Mouse (Mus musculus): Measurements from ENCODE around the gene Evi5l.
A peak's percentile ranks its signal among the peaks of the same experiment; 100 is the strongest.

The Evi5l gene

GRCm38 (mm10) chr8:4205246-4206123, 39.1 kb downstream of the Evi5l start:
- no peak for ATAC-seq (ENCODE audit: low TSS enrichment)

DNA sequence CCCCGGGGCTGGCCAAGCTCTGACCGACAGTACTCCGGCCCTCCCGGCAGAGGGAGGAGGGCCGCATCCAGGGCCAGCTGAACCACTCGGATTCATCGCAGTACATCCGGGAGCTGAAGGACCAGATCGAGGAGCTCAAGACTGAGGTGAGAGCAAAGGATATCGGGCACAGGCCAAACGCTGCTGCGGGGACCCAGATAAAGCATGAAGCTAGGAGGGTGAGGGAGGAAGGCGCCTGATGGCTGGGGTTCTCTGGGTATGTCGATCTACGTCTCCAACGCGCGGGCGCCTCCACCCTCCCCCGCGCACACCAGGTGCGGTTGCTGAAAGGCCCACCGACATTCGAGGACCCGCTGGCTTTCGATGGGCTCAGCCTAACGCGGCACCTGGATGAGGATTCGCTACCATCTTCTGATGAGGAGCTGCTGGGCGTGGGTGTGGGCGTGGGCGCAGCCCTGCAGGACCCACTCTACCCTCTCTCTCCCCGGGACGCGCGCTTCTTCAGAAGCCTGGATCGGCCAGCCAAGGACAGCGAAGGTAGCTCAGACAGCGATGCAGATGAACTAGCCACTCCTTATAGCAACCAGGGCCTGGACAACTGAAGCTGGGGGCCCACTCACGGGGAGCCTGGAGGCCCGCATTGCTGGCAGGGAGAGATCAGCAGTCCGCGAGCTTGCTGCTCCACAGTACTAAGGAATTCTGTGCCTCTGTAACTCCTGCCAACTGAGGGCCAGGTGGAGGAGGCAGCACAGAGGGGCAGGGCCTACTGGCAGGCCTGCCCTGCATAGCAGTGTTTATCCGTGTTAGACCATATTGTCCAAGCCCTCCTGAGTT, 40.0 kb downstream of the Evi5l start:
- ATAC-seq (ENCODE audit: low TSS enrichment), result peak; percentile 30

DNA sequence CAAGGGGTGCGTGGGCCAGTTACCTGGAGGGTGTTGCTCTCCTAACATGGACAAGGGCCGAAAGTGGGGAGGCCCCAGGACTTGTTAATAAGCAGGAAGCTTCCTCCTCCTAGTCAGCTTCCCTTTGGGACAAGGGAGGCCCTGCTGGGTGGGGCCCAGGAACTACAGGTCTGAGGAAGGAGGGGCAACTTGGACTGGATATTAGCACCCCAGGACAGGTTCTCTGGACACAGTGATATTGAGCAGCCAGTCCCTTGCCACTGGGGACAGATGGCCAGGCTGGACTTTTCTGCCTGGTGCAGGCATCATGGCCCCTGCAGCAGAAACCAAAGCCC, 40.6 kb downstream of the Evi5l start:
- ATAC-seq (ENCODE audit: low TSS enrichment), result no peak

DNA sequence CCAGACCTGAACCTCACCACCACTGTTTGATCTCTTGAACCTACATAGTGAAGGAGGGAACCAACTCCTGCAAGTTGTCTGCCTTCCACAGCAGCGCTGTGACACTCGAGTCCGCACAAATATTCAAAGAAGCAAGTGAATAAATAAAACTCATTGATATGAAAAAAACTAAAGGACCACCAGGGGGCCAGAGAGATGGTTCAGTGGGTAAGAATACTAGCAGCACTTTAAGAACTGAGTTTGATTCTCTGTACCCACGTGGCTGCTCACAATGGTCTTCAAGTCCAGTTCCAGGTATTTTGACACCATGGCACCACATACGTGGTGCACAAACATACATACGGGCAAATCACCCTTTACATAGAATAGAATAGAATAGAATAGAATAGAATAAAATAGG, 44.7 kb downstream of the Evi5l start:
- no peak for ATAC-seq (ENCODE audit: low TSS enrichment)

- no peak for ATAC-seq (ENCODE audit: low TSS enrichment)
Observed at GRCm38 (mm10) chr8:4212809-4213209, 46.4 kb downstream of the Evi5l start.

- no peak for ATAC-seq (ENCODE audit: low TSS enrichment)
Observed at GRCm38 (mm10) chr8:4213210-4214005, 47.0 kb downstream of the Evi5l start.

DNA sequence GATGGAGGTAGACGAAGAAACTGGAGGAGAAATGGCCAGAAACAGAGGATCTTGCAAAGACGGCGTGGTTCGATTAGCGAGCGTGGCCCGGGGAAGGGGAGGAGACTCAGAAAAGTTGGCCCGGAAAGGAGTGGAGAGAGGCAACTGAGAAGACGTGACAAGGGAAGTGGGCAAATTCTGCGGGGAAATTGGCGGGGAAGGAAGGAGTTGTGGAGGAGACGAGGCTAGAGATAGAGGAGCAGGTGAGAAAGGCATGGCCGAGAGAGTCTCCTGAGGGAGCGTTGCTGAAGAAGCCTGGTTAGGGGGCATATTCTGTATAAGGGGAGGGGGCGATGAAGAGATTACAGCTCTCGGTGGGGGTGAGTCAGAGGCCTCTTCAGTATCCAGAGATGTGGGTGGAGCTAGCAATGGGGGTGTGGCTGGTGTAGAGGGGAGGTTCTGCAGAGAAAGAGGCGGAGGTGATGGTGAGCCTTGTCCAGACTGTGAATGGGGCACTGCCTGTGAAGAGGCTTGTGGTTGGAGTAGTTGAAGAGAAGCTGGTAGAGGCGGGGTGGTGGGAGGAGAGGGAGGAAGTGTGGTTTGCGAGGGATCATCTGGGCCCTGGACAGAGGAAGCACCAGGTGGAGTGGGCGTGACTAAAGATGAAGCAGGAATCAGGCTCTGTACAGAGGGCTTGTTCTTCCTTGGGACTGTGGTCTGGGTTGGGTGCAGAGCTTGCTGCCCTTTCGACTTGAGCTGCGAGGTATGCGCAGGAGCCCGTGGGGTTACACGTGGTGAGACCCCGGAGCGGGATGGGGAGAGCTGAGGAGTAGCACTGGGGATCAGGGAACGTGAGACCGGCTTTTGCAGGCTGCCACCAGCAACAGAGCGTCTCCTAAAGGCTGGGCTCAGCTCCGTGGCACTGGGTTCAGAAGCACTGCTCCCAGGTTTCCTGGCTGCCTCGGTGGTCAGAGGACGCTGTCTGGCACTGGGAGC, 47.9 kb downstream of the Evi5l start:
- no peak for ATAC-seq (ENCODE audit: low TSS enrichment)

DNA sequence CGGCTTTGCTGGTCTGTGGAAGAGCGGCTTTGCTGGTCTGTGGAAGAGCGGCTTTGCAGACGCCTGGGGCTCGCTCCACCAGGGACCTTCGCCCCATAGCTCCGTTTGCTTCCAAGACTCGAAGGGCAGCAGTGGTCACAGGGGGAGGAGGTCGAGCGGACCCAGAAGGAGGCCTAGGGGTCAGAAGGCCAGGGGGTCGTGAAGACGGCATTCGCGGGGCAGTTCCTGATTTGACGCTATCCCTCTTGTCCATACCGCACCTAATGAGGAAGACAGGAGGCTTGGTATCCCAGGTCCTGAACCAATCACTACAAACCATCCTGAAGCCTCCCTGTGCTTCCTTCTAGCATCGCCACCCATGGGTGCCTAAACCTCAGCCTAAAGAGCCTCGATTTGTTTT, 49.9 kb downstream of the Evi5l start:
- ATAC-seq (ENCODE audit: low TSS enrichment), result peak; percentile 32

DNA sequence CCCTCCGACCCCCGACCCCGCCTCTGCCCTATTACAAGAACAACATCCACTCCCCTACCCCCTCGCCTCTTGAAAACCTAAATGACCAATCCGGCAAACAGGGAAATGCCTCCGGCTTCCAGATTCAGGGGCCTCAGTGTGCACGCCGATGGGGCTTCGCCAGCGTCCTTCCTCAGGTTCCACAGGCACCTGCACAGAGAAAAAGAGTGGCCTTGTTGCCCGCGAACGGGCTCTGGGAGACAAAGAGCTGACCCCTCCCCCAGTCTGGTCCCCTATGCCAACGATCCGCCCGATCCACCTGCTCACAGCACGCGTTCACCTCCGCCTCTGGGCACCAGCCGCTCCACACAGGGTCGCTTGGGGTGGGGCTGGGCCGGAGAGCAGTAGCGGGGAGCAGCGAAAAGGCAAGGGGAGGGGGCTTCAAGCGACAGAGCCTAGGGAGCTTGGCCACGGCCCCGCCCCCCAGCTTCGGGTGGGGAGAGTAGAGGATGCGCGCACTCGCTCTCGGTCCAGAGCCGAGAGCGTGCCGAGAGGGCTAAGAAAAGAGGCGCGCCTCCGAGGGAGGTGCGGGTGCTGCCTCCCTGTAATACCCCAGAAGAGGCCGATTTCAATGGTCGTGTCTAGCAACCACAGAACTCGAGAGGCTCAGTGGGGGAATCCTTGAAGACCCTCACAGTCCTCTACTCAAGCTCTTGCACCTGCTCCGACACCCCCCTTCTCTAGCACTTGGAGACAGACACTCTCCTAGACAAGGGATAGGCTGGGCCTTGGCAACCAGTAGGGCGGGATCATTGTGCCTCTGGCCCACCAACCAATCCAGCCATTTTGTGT, 50.6 kb downstream of the Evi5l start, which contains the start of gene Prr36:
TSS of gene Prr36 (minus strand) at position 669 of the 831 bp plus-strand sequence.
- ATAC-seq (ENCODE audit: low TSS enrichment), result peak; percentile 58

- ATAC-seq (ENCODE audit: low TSS enrichment), result no peak
Observed at GRCm38 (mm10) chr8:4219617-4220016, 53.2 kb downstream of the Evi5l start.

GRCm38 (mm10) chr8:4222059-4222458, 55.7 kb downstream of the Evi5l start:
- ATAC-seq (ENCODE audit: low TSS enrichment), result no peak

DNA sequence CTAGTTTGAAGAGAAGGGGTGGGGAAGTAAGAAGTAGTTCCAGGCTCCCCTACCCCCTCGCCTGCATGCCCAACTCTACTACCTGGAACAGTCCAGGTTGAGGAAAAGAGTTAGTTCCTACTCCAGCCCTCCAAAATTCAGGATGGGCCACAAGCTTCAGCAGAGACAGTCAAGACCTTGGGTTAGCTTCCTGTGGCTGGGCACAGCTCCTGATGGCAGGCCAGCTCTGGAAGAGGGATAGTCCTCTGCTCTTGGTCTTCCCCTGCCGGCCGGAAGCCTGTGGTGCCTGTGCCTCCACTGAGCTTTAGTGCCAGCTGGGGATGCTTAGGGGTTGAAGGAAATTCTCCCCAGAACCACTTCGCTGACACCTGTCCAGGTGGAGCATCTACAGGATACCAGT, 60.0 kb downstream of the Evi5l start:
- ATAC-seq (ENCODE audit: low TSS enrichment), result no peak

DNA sequence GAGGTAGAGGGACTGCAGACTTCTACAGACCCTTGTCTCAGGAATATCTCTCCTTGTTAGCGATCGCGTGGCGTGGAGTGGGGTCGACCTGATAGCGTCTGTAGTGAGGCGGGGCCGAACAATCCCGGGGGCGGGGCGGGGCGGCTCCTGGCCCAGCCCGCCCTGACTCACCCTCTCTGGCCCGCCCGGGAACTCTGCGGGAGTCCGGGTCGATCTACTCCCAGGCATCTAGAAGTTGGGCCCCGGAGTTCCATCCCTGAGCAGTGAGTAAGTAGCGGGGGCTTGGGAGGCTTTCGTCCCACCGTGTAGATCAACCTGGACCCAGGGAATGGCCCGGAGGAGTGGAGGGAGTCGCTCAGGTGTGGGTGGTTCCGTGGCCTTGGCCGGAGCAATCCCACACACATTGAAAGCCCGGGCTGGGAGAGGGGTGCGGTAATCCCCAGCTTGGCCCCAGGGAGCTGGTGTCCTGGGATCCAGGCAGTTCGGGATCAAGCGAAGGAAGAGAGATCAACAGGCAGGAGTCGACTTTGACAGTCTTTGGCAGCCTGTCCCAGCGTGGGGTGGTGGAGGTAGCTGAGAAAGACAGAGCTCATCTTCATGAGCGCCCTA, 60.5 kb downstream of the Evi5l start, which contains the start of gene Lrrc8e:
TSS of gene Lrrc8e (plus strand) at position 89 of the 609 bp plus-strand sequence.
- ATAC-seq (ENCODE audit: low TSS enrichment), result no peak; the same call in 1 of the 2 replicates

GRCm38 (mm10) chr8:4227919-4228318, 61.6 kb downstream of the Evi5l start:
- ATAC-seq (ENCODE audit: low TSS enrichment), result no peak

- ATAC-seq (ENCODE audit: low TSS enrichment), result no peak
Observed at GRCm38 (mm10) chr8:4229784-4230183, 63.4 kb downstream of the Evi5l start.

DNA sequence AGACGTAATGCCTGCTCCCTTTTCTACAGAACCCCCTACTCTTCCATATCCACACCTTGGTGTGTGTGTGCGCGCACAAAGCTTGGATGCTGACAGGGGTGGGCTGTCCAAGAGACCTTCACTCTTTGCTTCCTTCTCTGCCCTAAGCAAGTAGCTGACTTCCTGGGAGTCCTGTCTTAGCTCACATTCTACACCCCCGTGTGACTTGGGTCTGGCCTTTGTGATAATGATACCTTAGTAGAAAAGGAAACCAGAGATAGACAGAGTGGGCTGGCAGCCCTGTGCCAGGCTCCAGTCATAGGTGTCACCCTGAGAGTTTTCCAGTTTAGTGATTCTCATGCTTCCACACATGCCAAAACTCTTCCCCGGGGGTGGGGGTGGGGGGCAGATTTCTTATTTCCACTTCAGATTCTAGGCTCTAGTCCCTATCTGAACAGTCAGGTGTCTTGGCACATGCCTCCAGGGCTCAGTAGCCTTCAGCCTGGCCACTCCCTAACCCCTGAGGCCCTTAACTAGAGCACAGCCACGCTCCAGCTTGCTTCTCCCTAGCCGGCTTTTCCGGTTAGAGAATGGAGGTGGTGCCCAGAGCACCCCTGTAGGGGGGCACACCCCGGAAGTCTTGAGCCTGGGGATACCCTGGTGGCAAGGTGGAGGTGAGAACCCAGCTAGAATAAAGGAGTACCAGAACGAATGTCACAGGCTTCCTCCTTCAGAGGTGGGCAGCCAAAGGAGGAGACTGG, 64.4 kb downstream of the Evi5l start:
- ATAC-seq (ENCODE audit: low TSS enrichment), result no peak

GRCm38 (mm10) chr8:4237814-4238433, 71.6 kb downstream of the Evi5l start:
- no peak; the same call in 1 of the 2 replicates for ATAC-seq (ENCODE audit: low TSS enrichment)
